Mouse (Mus musculus) Muller cell, postnatal 12 days (primary cell): ENCODE results near the gene Fam198a.

Experiments used
- DNase-seq: peaks from one replicate; pipeline ENCODE4 v3.0.0-alpha.2; 2015; ENCODE audit errors: inconsistent ontology term

The Fam198a gene

GRCm38 (mm10) chr9:121950418-121951113 lies at the start of gene Fam198a:
Gene Fam198a, plus strand, starts transcription at chr9:121950988.
- DNase-seq = peak; percentile 82

DNA sequence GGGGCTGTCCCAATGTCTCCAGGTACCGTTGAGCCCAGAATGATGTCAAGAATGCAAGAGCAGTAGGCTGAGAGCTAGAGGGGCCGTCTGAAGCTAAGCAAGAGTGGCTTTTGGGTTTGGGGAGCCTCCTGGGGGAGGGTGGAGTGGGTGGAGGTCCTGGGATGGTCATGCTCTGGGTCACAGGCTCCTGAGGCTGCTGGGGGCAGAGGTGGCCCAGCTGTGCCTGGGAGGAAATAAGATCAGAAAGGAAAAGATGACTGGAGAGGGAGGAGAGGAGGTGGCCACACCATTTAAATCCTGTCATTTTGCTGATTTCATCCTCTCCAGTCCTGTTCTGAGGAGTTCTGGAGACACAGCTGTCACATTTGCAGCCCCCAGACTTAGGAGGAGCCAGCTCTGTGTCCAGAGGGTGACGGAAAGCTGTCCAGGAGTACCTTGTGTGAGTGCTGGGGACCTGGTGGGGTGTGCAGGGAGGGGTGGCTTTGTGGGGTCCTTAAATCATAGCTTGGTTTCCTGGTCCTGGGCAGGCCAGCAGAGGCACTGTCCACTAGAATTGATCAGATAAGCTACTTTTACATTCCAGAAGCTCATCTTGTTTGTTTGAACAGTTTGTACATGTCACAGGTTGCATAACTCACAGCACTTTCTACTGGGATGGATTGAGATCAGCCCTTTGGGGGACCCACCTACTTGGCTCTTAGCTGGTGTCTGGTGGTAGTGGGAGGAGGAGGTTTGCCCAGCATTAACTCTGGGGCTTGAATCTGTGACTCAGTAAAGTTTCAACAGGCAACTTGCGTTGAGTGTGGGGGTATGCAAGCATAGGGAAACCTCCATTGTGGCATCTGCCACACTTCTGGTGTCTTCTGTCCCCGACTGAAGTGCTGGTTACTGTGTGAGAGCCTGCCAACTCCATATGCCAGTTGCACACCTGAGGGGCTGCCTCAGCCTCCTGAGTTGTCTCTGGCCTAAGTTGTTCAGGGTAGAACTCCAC lies 48.8 kb upstream of the Fam198a start:
- DNase-seq = no peak

GRCm38 (mm10) chr9:121903476-121904305 lies 47.1 kb upstream of the Fam198a start:
- no peak for DNase-seq

DNA sequence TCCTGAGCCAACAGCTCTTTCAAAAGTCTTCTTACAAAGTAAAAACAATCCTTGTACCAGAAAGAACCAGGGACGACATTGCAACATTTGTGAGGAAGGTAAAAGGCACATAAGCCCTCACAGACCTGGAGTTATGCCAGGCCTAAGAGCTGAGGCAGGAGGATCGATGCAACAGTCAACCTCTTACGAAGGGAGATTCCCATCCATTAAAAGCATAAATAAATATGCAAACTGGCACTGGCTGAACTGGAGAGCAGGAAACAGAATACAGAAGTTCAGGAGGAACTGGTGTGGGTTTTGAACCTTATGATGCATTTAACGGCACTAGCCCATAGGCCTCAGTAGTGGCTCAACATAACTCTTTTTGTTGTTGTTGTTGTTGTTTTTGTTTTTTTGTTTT lies 46.5 kb upstream of the Fam198a start:
- no peak for DNase-seq

- DNase-seq = no peak
These were observed 45.8 kb upstream of the Fam198a start for GRCm38 (mm10) chr9:121904946-121905345.

DNA sequence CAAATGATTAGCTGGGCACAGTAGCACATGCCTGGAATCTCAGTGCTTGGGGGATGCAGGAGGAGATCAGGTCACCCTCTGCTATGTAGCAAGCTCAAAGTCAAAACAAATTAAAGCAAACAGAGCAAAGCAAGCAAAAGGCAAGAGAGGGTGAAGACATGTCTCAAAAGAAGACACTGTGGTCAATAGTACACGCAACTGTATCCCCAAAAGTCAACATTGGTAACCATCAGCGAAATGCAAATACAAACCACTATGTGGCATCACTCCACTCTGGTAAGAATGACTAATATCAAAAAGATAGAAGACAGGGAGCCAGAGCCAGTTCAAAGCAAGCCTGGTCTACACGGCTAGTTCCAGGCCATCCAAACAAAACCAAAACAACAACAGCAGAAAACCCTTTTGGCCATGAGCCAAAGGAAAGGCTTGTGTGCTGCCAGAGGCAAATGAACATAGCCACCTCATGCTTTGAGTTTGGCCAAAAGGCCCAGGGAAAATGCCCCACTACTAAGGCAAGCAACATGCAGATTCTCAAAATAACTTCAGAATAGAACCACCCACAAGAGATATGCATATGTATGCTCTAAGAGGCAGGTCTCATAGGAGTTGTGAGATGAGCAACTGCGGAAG lies 45.1 kb upstream of the Fam198a start:
- DNase-seq = no peak

DNA sequence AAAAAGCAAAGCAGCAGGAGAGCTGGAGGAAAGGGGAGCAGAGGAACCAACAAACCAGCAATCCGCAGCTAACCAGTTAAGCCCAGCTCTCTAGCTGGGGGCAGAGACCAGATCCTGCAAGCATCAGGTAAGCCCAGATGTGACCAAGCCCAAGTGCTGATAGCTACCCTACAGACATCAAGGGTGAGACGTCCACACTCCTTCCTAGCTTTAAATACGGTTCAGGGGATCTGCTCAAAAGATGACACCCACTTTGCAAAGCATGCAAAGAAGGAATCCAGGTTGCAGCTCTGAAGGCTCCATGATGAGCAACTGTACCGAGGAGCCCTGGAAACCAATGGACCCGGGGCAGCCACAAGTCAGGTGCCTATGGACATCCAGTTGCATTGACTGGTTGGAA lies 44.3 kb upstream of the Fam198a start:
- DNase-seq = no peak

GRCm38 (mm10) chr9:121907356-121908070 lies 43.3 kb upstream of the Fam198a start:
- DNase-seq = no peak

GRCm38 (mm10) chr9:121908321-121908720 lies 42.5 kb upstream of the Fam198a start:
- DNase-seq = no peak

DNA sequence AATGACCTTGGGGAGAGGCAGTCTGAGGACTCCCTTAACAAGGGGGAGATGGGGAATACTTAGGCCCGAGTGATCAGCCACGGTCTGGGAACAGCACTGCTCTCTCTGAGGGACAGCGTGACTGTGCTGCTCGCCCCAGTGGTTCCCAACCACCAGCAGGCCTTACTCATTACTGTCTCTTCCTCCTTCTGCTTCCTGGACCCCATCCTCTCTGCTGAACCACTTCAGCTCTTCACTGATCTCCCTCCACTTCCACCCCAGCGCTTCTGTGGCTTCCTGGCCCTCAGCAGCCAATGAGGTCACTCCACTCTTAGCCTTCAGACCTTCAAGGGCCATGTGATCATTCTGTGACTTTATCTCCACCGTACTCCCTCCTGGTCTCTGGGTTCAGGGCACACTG lies 41.2 kb upstream of the Fam198a start:
- no peak for DNase-seq

GRCm38 (mm10) chr9:121911196-121911595 lies 39.6 kb upstream of the Fam198a start:
- DNase-seq = no peak

- DNase-seq = no peak
These were observed 38.0 kb upstream of the Fam198a start for GRCm38 (mm10) chr9:121912786-121913185.

DNA sequence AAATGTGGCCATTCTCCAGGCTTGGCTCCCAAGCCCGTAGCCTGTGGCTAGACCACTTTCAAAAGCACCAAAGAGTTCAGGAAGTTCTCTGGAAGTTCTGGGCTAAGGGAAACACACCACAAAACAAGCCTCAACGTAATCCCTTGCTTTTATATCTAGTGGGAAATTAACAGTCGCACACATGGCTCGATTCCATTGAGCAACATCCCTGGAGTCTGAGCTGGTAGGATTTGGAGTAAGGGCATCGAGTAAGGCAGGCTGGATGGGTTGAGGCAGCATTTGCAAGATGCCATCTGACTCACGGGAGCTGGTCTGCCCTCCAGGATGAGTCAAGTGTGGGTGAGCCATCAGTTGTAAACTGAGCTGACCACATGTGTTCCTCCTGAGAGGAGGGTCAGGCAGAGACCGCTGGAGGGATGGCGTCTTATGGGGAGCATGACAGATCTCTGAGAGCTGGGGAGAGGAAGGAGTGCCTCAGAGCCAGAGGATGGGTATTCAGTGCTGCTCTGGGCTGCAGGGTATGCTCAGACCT lies 36.5 kb upstream of the Fam198a start:
- peak; percentile 27 for DNase-seq

DNA sequence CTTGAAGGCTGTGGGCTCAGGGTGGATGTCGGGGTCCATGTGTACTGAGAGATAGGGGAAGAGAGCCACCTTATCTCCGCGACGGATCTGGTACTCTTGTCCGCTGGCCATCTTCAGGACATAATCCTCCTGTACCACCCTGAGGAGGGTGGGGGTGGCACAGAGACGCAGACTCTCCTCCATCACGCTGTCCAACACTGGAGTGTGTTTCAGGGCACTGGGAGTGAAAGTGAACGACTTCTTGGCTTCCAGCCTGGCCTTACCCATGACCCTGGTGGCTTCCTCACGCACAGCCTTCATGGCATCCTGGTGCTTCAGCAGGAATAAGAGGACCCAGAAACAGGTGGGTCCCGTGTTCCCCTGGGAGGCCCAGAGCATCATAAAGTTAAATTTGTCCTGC lies 35.7 kb upstream of the Fam198a start:
- no peak for DNase-seq

GRCm38 (mm10) chr9:121916102-121916501 lies 34.7 kb upstream of the Fam198a start, which contains the start of gene Cyp8b1:
Gene Cyp8b1, minus strand, starts transcription at chr9:121916305.
- no peak for DNase-seq

- DNase-seq = no peak
These were observed 31.7 kb upstream of the Fam198a start for GRCm38 (mm10) chr9:121919027-121919501.

GRCm38 (mm10) chr9:121923443-121923842 lies 27.3 kb upstream of the Fam198a start:
- no peak for DNase-seq

GRCm38 (mm10) chr9:121923906-121924305 lies 26.9 kb upstream of the Fam198a start:
- DNase-seq = no peak

- no peak for DNase-seq
These were observed 25.8 kb upstream of the Fam198a start for GRCm38 (mm10) chr9:121924901-121925560.

GRCm38 (mm10) chr9:121925959-121926358 lies 24.8 kb upstream of the Fam198a start:
- no peak for DNase-seq
